Mouse (Mus musculus) CH12.LX (cell line): Measurements from ENCODE around the gene Fgfr2. TPM values are rescaled to one million over a fixed set of nuclear protein-coding genes. Genes with fewer than 3 reads are reported as not detected.

Experiments used
- DNase-seq: peaks from one replicate; pipeline ENCODE4 v3.0.0-alpha.2; 2013; ENCODE audit errors: extremely low read depth
- H3K27ac ChIP-seq: 2 replicates; pipeline ENCODE4 v1.5.1; 2012; ENCODE audit warnings: low read depth, mild to moderate bottlenecking, control low read depth, moderate library complexity; ENCODE audit not compliant: insufficient read depth
- H3K27me3 ChIP-seq: replicated peaks from 2 replicates; pipeline ENCODE3; 2012; ENCODE audit warnings: inconsistent platforms
- H3K36me3 ChIP-seq, 2 experiments: replicated peaks in 1 of 2; 2 replicates each; pipeline versions ENCODE3 to v1.6.1; 2012; ENCODE audit warnings: inconsistent platforms in 1 of 2, low read length in 1 of 2, mild to moderate bottlenecking in 1 of 2, mixed read lengths in 1 of 2, moderate library complexity in 1 of 2; ENCODE audit not compliant: control insufficient read depth in 1 of 2, insufficient read depth in 1 of 2
- H3K4me1 ChIP-seq, 2 experiments: 2 replicates each; pipeline ENCODE4 v1.6.1; 2012; ENCODE audit warnings: inconsistent platforms in 1 of 2, moderate library complexity in 1 of 2; ENCODE audit not compliant: insufficient read depth in 2 of 2, control insufficient read depth in 1 of 2
- H3K4me2 ChIP-seq: 2 replicates; pipeline ENCODE4 v1.6.1; 2012; ENCODE audit warnings: low read depth, mild to moderate bottlenecking, control low read depth; ENCODE audit not compliant: poor library complexity, insufficient read depth, severe bottlenecking
- H3K4me3 ChIP-seq, 3 experiments: fragments of 150-350 bp in 1 of 3; sonication (generic) in 1 of 3; replicated peaks in 1 of 3; 2 replicates each; pipeline versions ENCODE3 to v1.5.1; 2011 to 2012; ENCODE audit warnings: low read depth in 2 of 3, low read length in 2 of 3, mild to moderate bottlenecking in 2 of 3, moderate library complexity in 2 of 3, control low read depth in 1 of 3, improper control_type of control experiment in 1 of 3, inconsistent platforms in 1 of 3, mixed read lengths in 1 of 3; ENCODE audit not compliant: poor library complexity in 1 of 3
- H3K79me2 ChIP-seq: replicated peaks from 2 replicates; pipeline ENCODE4 v1.6.1; 2012; ENCODE audit warnings: mild to moderate bottlenecking, moderate library complexity; ENCODE audit not compliant: control insufficient read depth, poor library complexity, insufficient read depth, severe bottlenecking; ENCODE audit errors: extremely low read depth
- H3K9ac ChIP-seq: 2 replicates; pipeline ENCODE4 v1.6.1; 2012; ENCODE audit warnings: low read depth, mild to moderate bottlenecking, control low read depth, moderate library complexity; ENCODE audit not compliant: insufficient read depth
- H3K9me3 ChIP-seq: replicated peaks from 2 replicates; pipeline ENCODE3; 2012; ENCODE audit warnings: low read length, inconsistent platforms, mixed read lengths
- BHLHE40 ChIP-seq: IDR thresholded peaks from 2 replicates; pipeline ENCODE4 v1.6.1; 2011; ENCODE audit warnings: mild to moderate bottlenecking, low read depth, low read length, improper control_type of control experiment
- CHD1 ChIP-seq: IDR thresholded peaks from 2 replicates; pipeline ENCODE4 v1.6.1; 2012; ENCODE audit warnings: low read depth, low read length, improper control_type of control experiment, inconsistent platforms
- E2F4 ChIP-seq: IDR thresholded peaks from 2 replicates; pipeline ENCODE4 v1.6.1; 2011; ENCODE audit warnings: low read depth, low read length, improper control_type of control experiment; ENCODE audit not compliant: insufficient replicate concordance
- ELF1 ChIP-seq: IDR thresholded peaks from 2 replicates; pipeline ENCODE4 v1.6.1; 2014; ENCODE audit warnings: low read depth, mild to moderate bottlenecking, inconsistent platforms, low read length, improper control_type of control experiment
- GABPA ChIP-seq: IDR thresholded peaks from 2 replicates; pipeline ENCODE4 v1.6.1; 2012; ENCODE audit warnings: low read depth, low read length, improper control_type of control experiment, inconsistent platforms; ENCODE audit not compliant: insufficient replicate concordance
- HCFC1 ChIP-seq: IDR thresholded peaks from 2 replicates; pipeline ENCODE4 v1.6.1; 2012; ENCODE audit warnings: low read depth, mild to moderate bottlenecking, inconsistent platforms, low read length, improper control_type of control experiment
- JUN ChIP-seq: IDR thresholded peaks from 2 replicates; pipeline ENCODE4 v1.6.1; 2011; ENCODE audit warnings: low read depth, mild to moderate bottlenecking, low read length, improper control_type of control experiment, moderate library complexity; ENCODE audit not compliant: insufficient read depth
- JUND ChIP-seq: conservative IDR thresholded peaks from 2 replicates; pipeline ENCODE4 v1.6.1; 2011; ENCODE audit warnings: low read depth, low read length, improper control_type of control experiment
- MAX ChIP-seq: IDR thresholded peaks from 2 replicates; pipeline ENCODE4 v1.6.1; 2011; ENCODE audit warnings: low read length, improper control_type of control experiment
- MAZ ChIP-seq: IDR thresholded peaks from 2 replicates; pipeline ENCODE4 v1.6.1; 2012; ENCODE audit warnings: low read depth, mild to moderate bottlenecking, inconsistent platforms, low read length, improper control_type of control experiment, moderate library complexity
- MEF2A ChIP-seq: IDR thresholded peaks from 2 replicates; pipeline ENCODE4 v1.6.1; 2014; ENCODE audit warnings: low read depth, mild to moderate bottlenecking, inconsistent platforms, low read length, improper control_type of control experiment, borderline replicate concordance
- MXI1 ChIP-seq: IDR thresholded peaks from 2 replicates; pipeline ENCODE4 v1.6.1; 2011; ENCODE audit warnings: mild to moderate bottlenecking, low read depth, low read length, improper control_type of control experiment
- MYC ChIP-seq: IDR thresholded peaks from 2 replicates; pipeline ENCODE4 v1.6.1; 2011; ENCODE audit warnings: low read depth, mild to moderate bottlenecking, improper control_type of control experiment, low read length
- NRF1 ChIP-seq: IDR thresholded peaks from 2 replicates; pipeline ENCODE4 v1.6.1; 2014; ENCODE audit warnings: low read depth, mild to moderate bottlenecking, inconsistent platforms, low read length, improper control_type of control experiment, moderate library complexity
- POLR2A ChIP-seq: IDR thresholded peaks from 2 replicates; pipeline ENCODE4 v1.6.1; 2011; ENCODE audit warnings: low read depth, mild to moderate bottlenecking, improper control_type of control experiment, low read length
- RAD21 ChIP-seq: IDR thresholded peaks from 2 replicates; pipeline ENCODE4 v1.6.1; 2011; ENCODE audit warnings: low read depth, mild to moderate bottlenecking, low read length, improper control_type of control experiment, moderate library complexity
- TCF12 ChIP-seq: IDR thresholded peaks from 2 replicates; pipeline ENCODE4 v1.6.1; 2014; ENCODE audit warnings: low read depth, mild to moderate bottlenecking, inconsistent platforms, low read length, improper control_type of control experiment
- UBTF ChIP-seq: IDR thresholded peaks from 2 replicates; pipeline ENCODE4 v1.6.1; 2012; ENCODE audit warnings: low read depth, mild to moderate bottlenecking, inconsistent platforms, low read length, improper control_type of control experiment, moderate library complexity
- USF1 ChIP-seq: IDR thresholded peaks from 2 replicates; pipeline ENCODE4 v1.6.1; 2014; ENCODE audit warnings: low read depth, mild to moderate bottlenecking, inconsistent platforms, low read length, improper control_type of control experiment
- USF2 ChIP-seq: conservative IDR thresholded peaks from 2 replicates; pipeline ENCODE4 v1.6.1; 2011; ENCODE audit warnings: low read depth, low read length, improper control_type of control experiment
- ZC3H11A ChIP-seq: IDR thresholded peaks from 2 replicates; pipeline ENCODE4 v1.6.1; 2012; ENCODE audit warnings: low read depth, mild to moderate bottlenecking, inconsistent platforms, low read length, improper control_type of control experiment
- ZKSCAN1 ChIP-seq: IDR thresholded peaks from 2 replicates; pipeline ENCODE4 v1.6.1; 2012; ENCODE audit warnings: low read depth, inconsistent platforms, low read length, improper control_type of control experiment, borderline replicate concordance
- ZMIZ1 ChIP-seq: IDR thresholded peaks from 2 replicates; pipeline ENCODE4 v1.6.1; 2012; ENCODE audit warnings: low read depth, mild to moderate bottlenecking, inconsistent platforms, low read length, improper control_type of control experiment
- ZNF384 ChIP-seq: IDR thresholded peaks from 2 replicates; pipeline ENCODE4 v1.6.1; 2012; ENCODE audit warnings: low read depth, low read length, improper control_type of control experiment, inconsistent platforms
- dilution Hi-C: fragments of 300-500 bp; cut with MboI; formaldehyde crosslinking; loops from 2 replicates; pipeline ENCODE4 v1.14.3; 2020; ENCODE audit warnings: low sequenced_read_pairs; ENCODE audit not compliant: extremely low pct_unique_long_range_greater_than_20kb, extremely low pct_ligation_motif_present
- in situ Hi-C: fragments of 300-500 bp; cut with MboI; formaldehyde crosslinking; loops from 3 replicates; pipeline ENCODE4 v1.14.3; 2019; ENCODE audit warnings: low sequenced_read_pairs, low pct_ligation_motif_present, low pct_unique_long_range_greater_than_20kb, mixed read lengths
- polyA plus RNA-seq: library from polyadenylated mRNA; unstranded; fragments of >175 nt; gene quantifications from 2 replicates; pipeline ENCODE4 v1.2.1, GENCODE M21; 2012; ENCODE audit warnings: low read depth; ENCODE audit not compliant: insufficient read length
- total RNA-seq, 2 experiments: library from RNA; depleted of rRNA; stranded (reverse); fragments of 300-350 nt in 1 of 2; fragments of >200 nt in 1 of 2; gene quantifications; 2 replicates each; pipeline ENCODE4 v1.2.3; 2012 to 2014

Gene Fgfr2
- total and polyA plus RNA-seq, 3 experiments = not detected

DNA sequence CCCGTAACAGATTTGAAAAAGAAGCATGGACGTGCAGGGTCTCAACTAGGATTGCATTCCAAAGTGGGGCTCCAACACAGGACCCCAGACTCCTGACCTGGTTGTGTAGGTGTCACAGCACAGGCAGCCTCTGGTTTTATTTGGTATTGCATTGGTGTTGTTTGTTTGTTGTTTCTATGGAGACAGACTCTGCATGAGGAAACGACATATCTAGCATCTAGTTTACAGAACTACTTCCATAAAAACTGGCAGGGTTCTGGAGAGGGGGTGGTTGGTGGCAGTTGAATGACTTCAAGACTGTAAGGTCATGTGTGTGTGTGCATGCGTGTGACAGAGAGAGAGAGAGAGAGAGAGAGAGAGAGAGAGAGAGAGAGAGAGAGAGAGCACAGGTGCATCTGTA is 2475.1 kb downstream of the Fgfr2 start:
- DNase-seq = no peak
- H3K4me2 ChIP-seq = no peak overlapping the region
- no peak for TF ChIP-seq HCFC1
- TF ChIP-seq, all 38 proteins: peak for 0
- no peaks in the 10 kb centered on the region; a peak in 1 of 4 replicates for H3K4me1 ChIP-seq
- no peak overlapping the region for H3K27ac ChIP-seq
- peaks cover 92% of the 10 kb centered on the region for H3K27me3 ChIP-seq
- no peak overlapping the region for H3K9ac ChIP-seq
- no peaks in the 10 kb centered on the region for H3K9me3 ChIP-seq
- no peaks in the 10 kb centered on the region for H3K79me2 ChIP-seq
- H3K4me3 ChIP-seq = no peak overlapping the region
- dilution Hi-C loops (no loop called here), in situ Hi-C loops (no loop called here)
- no peaks in the 10 kb centered on the region for H3K36me3 ChIP-seq

DNA sequence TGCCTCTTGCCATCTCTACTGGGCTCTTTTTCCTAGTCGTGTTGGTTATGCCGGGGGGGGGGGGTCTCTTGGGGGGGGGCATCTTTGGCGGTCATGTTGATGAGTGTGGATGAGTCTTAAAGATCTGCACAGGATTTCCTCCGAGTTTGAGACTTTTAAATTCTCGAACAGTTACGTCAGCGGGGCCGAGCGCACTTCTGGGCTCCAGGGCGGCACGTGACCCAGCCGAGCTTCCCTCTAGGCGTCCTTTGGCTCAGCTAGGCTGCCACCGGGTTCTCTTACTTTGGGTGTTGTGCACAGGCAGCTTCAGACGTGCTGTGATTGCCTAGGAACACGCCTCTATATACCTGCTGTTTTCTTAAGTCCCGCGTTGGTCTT is 2476.4 kb downstream of the Fgfr2 start:
- in situ Hi-C loops (no loop called here), dilution Hi-C loops (no loop called here)
- H3K4me1 ChIP-seq = no peaks in the 10 kb centered on the region; a peak in 1 of 4 replicates
- H3K27ac ChIP-seq = no peak overlapping the region
- no peaks in the 10 kb centered on the region for H3K79me2 ChIP-seq
- H3K4me3 ChIP-seq = no peak overlapping the region
- DNase-seq = no peak
- H3K36me3 ChIP-seq = no peaks in the 10 kb centered on the region
- no peaks in the 10 kb centered on the region for H3K9me3 ChIP-seq
- H3K27me3 ChIP-seq = peaks cover 92% of the 10 kb centered on the region
- TF ChIP-seq JUN = no peak
- TF ChIP-seq BHLHE40 = peak; percentile 81
- TF ChIP-seq RAD21 = no peak
- TF ChIP-seq MYC = no peak
- peak; percentile 56; the same call in 1 of the 2 replicates for TF ChIP-seq USF2
- TF ChIP-seq MAX = peak; percentile 51; the same call in 1 of the 2 replicates
- no peak for TF ChIP-seq ZNF384
- TF ChIP-seq CHD1 = no peak
- TF ChIP-seq GABPA = no peak
- no peak for TF ChIP-seq ELF1
- TF ChIP-seq MAZ = no peak
- TF ChIP-seq ZMIZ1 = no peak
- no peak for TF ChIP-seq NRF1
- TF ChIP-seq JUND = no peak
- no peak for TF ChIP-seq E2F4
- TF ChIP-seq TCF12 = no peak
- TF ChIP-seq MEF2A = no peak
- TF ChIP-seq UBTF = no peak
- TF ChIP-seq MXI1 = no peak
- no peak for TF ChIP-seq ZC3H11A
- no peak for TF ChIP-seq ZKSCAN1
- TF ChIP-seq POLR2A = no peak
- peak; percentile 76 for TF ChIP-seq USF1
- peak overlapping the region; percentile 82; the same call in 1 of the 2 replicates for H3K4me2 ChIP-seq
- H3K9ac ChIP-seq = no peak overlapping the region
